8 mouse cellular contexts compared by ENCODE assay signal in genomic region chr5:75834766-75835555, GRCm38 (mm10).
DNase-seq lines count a peak whose midpoint lies in the region; ATAC-seq and TF ChIP-seq lines count a peak whose summit lies in the region.

No protein-coding gene starts in this region.

- no peaks in the 10 kb centered on the region for H3K9me3 ChIP-seq in forebrain, postnatal 0 days (ENCODE audit: low read length)
- no peaks in the 10 kb centered on the region for H3K9me3 ChIP-seq in intestine, postnatal 0 days (ENCODE audit: control insufficient read depth)

- peak; percentile 64 for ATAC-seq in forebrain, postnatal 0 days
- no peak for ATAC-seq in intestine, postnatal 0 days

- peak overlapping the region; percentile 2; the same call in 1 of the 2 replicates for H3K4me2 ChIP-seq in forebrain, postnatal 0 days (ENCODE audit: low read depth)
- peak overlapping the region; percentile 51 for H3K4me2 ChIP-seq in intestine, postnatal 0 days (replicated peaks; ENCODE audit: low read depth)

- TF ChIP-seq CTCF in forebrain, postnatal 0 days (IDR thresholded peaks at IDR 0.05; ENCODE audit: low read depth), result no peak
- no peak for TF ChIP-seq CTCF in intestine, postnatal 0 days (IDR thresholded peaks at IDR 0.05; ENCODE audit: low read depth)

- H3K27ac ChIP-seq in forebrain, postnatal 0 days (ENCODE audit: low read depth, low read length), result 0 out of 2 replicates have a peak overlapping the region, but pooled peaks have one; percentile 29
- H3K27ac ChIP-seq in intestine, postnatal 0 days (ENCODE audit: low read depth, low read length), result no peak overlapping the region

- H3K4me3 ChIP-seq in forebrain, postnatal 0 days (ENCODE audit: low read depth, low read length), result no peak overlapping the region
- 0 out of 2 replicates have a peak overlapping the region, but pooled peaks have one; percentile 7 for H3K4me3 ChIP-seq in intestine, postnatal 0 days (ENCODE audit: low read depth, low read length)

- WGBS in forebrain, postnatal 0 days, result 50% methylated on average over 17 of the region's 17 CpGs
- 53% methylated on average over 17 of the region's 17 CpGs for WGBS in intestine, postnatal 0 days

- H3K27me3 ChIP-seq in forebrain, postnatal 0 days (ENCODE audit: insufficient read depth, low read length), result no peaks in the 10 kb centered on the region
- no peaks in the 10 kb centered on the region for H3K27me3 ChIP-seq in intestine, postnatal 0 days (replicated peaks; ENCODE audit: control insufficient read depth, insufficient read depth, low read length)

- H3K36me3 ChIP-seq in forebrain, postnatal 0 days (ENCODE audit: insufficient read depth), result no peaks in the 10 kb centered on the region
- H3K36me3 ChIP-seq in intestine, postnatal 0 days (ENCODE audit: control insufficient read depth, insufficient read depth), result no peaks in the 10 kb centered on the region

- DNase-seq in embryo, embryonic 11 days, result peak; percentile 14
- no peak for DNase-seq in embryo, embryonic 10 days (ENCODE audit: low spot score)
- DNase-seq in forebrain, postnatal 0 days, result peak; percentile 50
- peak; percentile 23 to 62 for DNase-seq in lung, adult 18-20 months
- no peak for DNase-seq in left cerebral cortex, adult 9 months (ENCODE audit: low spot score in 2 of 2)
- no peak for DNase-seq in spleen, postnatal 10 days (ENCODE audit: low spot score in 2 of 2)
- no peak for DNase-seq in T-cell, adult 2 months (ENCODE audit: low spot score)

- H3K4me1 ChIP-seq in forebrain, postnatal 0 days (ENCODE audit: insufficient read depth), result no peaks in the 10 kb centered on the region
- H3K4me1 ChIP-seq in intestine, postnatal 0 days (replicated peaks; ENCODE audit: control insufficient read depth, insufficient read depth, low read length), result 0 out of 2 replicates have a peak, but pooled peaks cover 3% of the 10 kb centered on the region

- H3K9ac ChIP-seq in forebrain, postnatal 0 days, result no peak overlapping the region
- H3K9ac ChIP-seq in intestine, postnatal 0 days (ENCODE audit: low read depth, low read length), result no peak overlapping the region

Comparison
In these comparisons a context has a peak if more than half of its experiments do, and no peak if none do; other contexts are left out.
1. DNase-seq: peak in embryo, embryonic 11 days (single experiment), forebrain, postnatal 0 days (single experiment) and lung, adult 18-20 months (2 of 2); none in embryo, embryonic 10 days (single experiment), left cerebral cortex, adult 9 months (0 of 2), spleen, postnatal 10 days (0 of 2) and T-cell, adult 2 months (single experiment).